ENCODE assay signal across 11 mouse cellular contexts in genomic region chr2:35278371-35279210, GRCm38 (mm10). TPM values are rescaled to one million over a fixed set of nuclear protein-coding genes. Genes with fewer than 3 reads are reported as not detected.
DNase-seq lines count a peak whose midpoint lies in the region; ATAC-seq and TF ChIP-seq lines count a peak whose summit lies in the region.
"Had no signal": no experiment of that assay in that cellular context is flagged by ENCODE, and none has a peak within 500 bp of the region (broad histone marks: within the 10 kb centered on the region; RNA-seq: fewer than 3 reads in every experiment).

No protein-coding gene starts in this region.

- H3K4me2 ChIP-seq in lung, embryonic 15.5 days: no peak overlapping the region
- no peak overlapping the region for H3K4me2 ChIP-seq in forebrain, embryonic 12.5 days
- H3K4me2 ChIP-seq: hindbrain, embryonic 15.5 days had no signal

- no peak for TF ChIP-seq CTCF in gastrocnemius, adult 2 months (IDR thresholded peaks at IDR 0.05)

- H3K27me3 ChIP-seq in megakaryocyte, embryonic 14.5 days (replicated peaks): peaks cover 17% of the 10 kb centered on the region
- peaks cover 5% of the 10 kb centered on the region; the same call in 1 of the 2 replicates for H3K27me3 ChIP-seq in lung, embryonic 15.5 days
- H3K27me3 ChIP-seq in forebrain, embryonic 12.5 days: peaks cover 35% of the 10 kb centered on the region

- peaks cover 85% of the 10 kb centered on the region for H3K36me3 ChIP-seq in megakaryocyte, embryonic 14.5 days (replicated peaks; ENCODE audit: low read length)
- H3K36me3 ChIP-seq in lung, embryonic 15.5 days: no peaks in the 10 kb centered on the region
- H3K36me3 ChIP-seq in forebrain, embryonic 12.5 days (replicated peaks): no peaks in the 10 kb centered on the region
- H3K36me3 ChIP-seq: hindbrain, embryonic 15.5 days had no signal

- H3K4me1 ChIP-seq in megakaryocyte, embryonic 14.5 days: peaks cover 94% of the 10 kb centered on the region
- peaks cover 32% of the 10 kb centered on the region for H3K4me1 ChIP-seq in lung, embryonic 15.5 days
- peaks cover 8% of the 10 kb centered on the region for H3K4me1 ChIP-seq in forebrain, embryonic 12.5 days

- H3K9me3 ChIP-seq in megakaryocyte, embryonic 14.5 days: no peaks in the 10 kb centered on the region
- no peaks in the 10 kb centered on the region for H3K9me3 ChIP-seq in lung, embryonic 15.5 days
- no peaks in the 10 kb centered on the region for H3K9me3 ChIP-seq in forebrain, embryonic 12.5 days
- H3K9me3 ChIP-seq: hindbrain, embryonic 15.5 days had no signal

- intact Hi-C loops in gastrocnemius, adult 2 months (cut with DNase I): no loop called here

- peak; percentile 83 for DNase-seq in gastrocnemius, adult 2 months
- no peak for DNase-seq in gastrocnemius, postnatal 10 days
- DNase-seq in layer of hippocampus, postnatal 14 days (ENCODE audit: low spot score in 2 of 2): no peak
- DNase-seq in c-Kit-positive CD71-positive TER-119-positive erythroid progenitor cells, embryonic 14.5 days (ENCODE audit: low spot score): no peak
- DNase-seq: cerebellum, adult 11-12 months; embryo, embryonic 11 days had no signal

- H3K4me3 ChIP-seq in gastrocnemius, adult 2 months: no peak overlapping the region
- H3K4me3 ChIP-seq in megakaryocyte, embryonic 14.5 days (replicated peaks): peak overlapping the region; percentile 42
- H3K4me3 ChIP-seq in lung, embryonic 15.5 days: no peak overlapping the region
- H3K4me3 ChIP-seq in forebrain, embryonic 12.5 days (replicated peaks): no peak overlapping the region
- H3K4me3 ChIP-seq: hindbrain, embryonic 15.5 days had no signal

- peak overlapping the region; percentile 85 for H3K27ac ChIP-seq in gastrocnemius, adult 2 months
- H3K27ac ChIP-seq in lung, embryonic 15.5 days: peak overlapping the region; percentile 88
- H3K27ac ChIP-seq in forebrain, embryonic 12.5 days: no peak overlapping the region
- H3K27ac ChIP-seq: hindbrain, embryonic 15.5 days had no signal

- ATAC-seq in megakaryocyte, adult 5-6 weeks (ENCODE audit: poor library complexity, severe bottlenecking): no peak
- no peak for ATAC-seq in lung, embryonic 15.5 days (ENCODE audit: borderline replicate concordance, extremely low read depth, low FRiP score, low TSS enrichment)
- ATAC-seq in forebrain, embryonic 12.5 days (ENCODE audit: low FRiP score): no peak

- 67% methylated on average over 7 of the region's 7 CpGs for WGBS in lung, embryonic 15.5 days
- WGBS in forebrain, embryonic 12.5 days: 83% methylated on average over 6 of the region's 7 CpGs

- H3K9ac ChIP-seq in lung, embryonic 15.5 days: no peak overlapping the region
- H3K9ac ChIP-seq in forebrain, embryonic 12.5 days: no peak overlapping the region
- H3K9ac ChIP-seq: hindbrain, embryonic 15.5 days had no signal

RNA-seq across cellular contexts. Expression of gene Gsn, which starts 22.4 kb away (rescaled TPM):
- total RNA-seq in gastrocnemius, adult 2 months (2021): 100 to 1,000 TPM; 676 to 777 TPM
- total RNA-seq in gastrocnemius, postnatal 10 days (2021): 100 to 1,000 TPM; 209 to 218 TPM
- 240 and 422 TPM in 2 replicates for polyA plus RNA-seq in megakaryocyte, embryonic 14.5 days (2012; ENCODE audit: insufficient read depth, low replicate concordance)
- 54.1 and 69.6 TPM in 2 replicates for total RNA-seq in megakaryocyte, adult 5-6 weeks (2015)
- 90.9 and 98.1 TPM in 2 replicates for total RNA-seq in megakaryocyte, adult 5-6 weeks (2017)
- polyA plus RNA-seq in lung, embryonic 15.5 days (2015; fragmentation: Nextera tagmentation; extraction: Ambion mirVana): 170 and 187 TPM in 2 replicates
- polyA plus RNA-seq in forebrain, embryonic 12.5 days (2016; fragmentation: Nextera tagmentation; extraction: Ambion mirVana): 27.2 and 32.7 TPM in 2 replicates
- 10 to 100 TPM; 85.8 to 94.7 TPM for total RNA-seq in layer of hippocampus, postnatal 14 days (2021)

RNA-seq across cellular contexts. Expression of gene Stom, which starts 58.2 kb away (rescaled TPM):
- 10 to 100 TPM; 17.1 to 30.1 TPM for total RNA-seq in gastrocnemius, adult 2 months (2021)
- 10 to 100 TPM; 24.3 to 30.7 TPM for total RNA-seq in gastrocnemius, postnatal 10 days (2021)
- 26.2 and 42.0 TPM in 2 replicates for polyA plus RNA-seq in megakaryocyte, embryonic 14.5 days (2012; ENCODE audit: insufficient read depth, low replicate concordance)
- total RNA-seq in megakaryocyte, adult 5-6 weeks (2015): 77.7 and 90.3 TPM in 2 replicates
- 155 and 165 TPM in 2 replicates for total RNA-seq in megakaryocyte, adult 5-6 weeks (2017)
- polyA plus RNA-seq in lung, embryonic 15.5 days (2015; fragmentation: Nextera tagmentation; extraction: Ambion mirVana): 50.6 and 53.4 TPM in 2 replicates
- 11.0 TPM in 2 replicates for polyA plus RNA-seq in forebrain, embryonic 12.5 days (2016; fragmentation: Nextera tagmentation; extraction: Ambion mirVana)
- total RNA-seq in layer of hippocampus, postnatal 14 days (2021): 1 to 10 TPM; 8.0 to 8.2 TPM
